Mouse (Mus musculus) ES-E14 (cell line): ENCODE results near the gene Majin. TPM values are rescaled to one million over a fixed set of nuclear protein-coding genes. Genes with fewer than 3 reads are reported as not detected.

Source experiments
- DNase-seq: peaks from one replicate; pipeline ENCODE4 v3.0.0-alpha.2; 2013; ENCODE audit warnings: low read depth, low spot score
- H3K27ac ChIP-seq: 2 replicates; pipeline ENCODE4 v1.5.1; 2012; ENCODE audit warnings: low read depth, mild to moderate bottlenecking, low read length, moderate library complexity, mixed read lengths; ENCODE audit not compliant: poor library complexity, insufficient read depth, severe bottlenecking
- H3K36me3 ChIP-seq: 2 replicates; pipeline ENCODE4 v1.6.1; 2012; ENCODE audit warnings: mild to moderate bottlenecking, low read length, moderate library complexity, mixed read lengths; ENCODE audit not compliant: control insufficient read depth, poor library complexity, insufficient read depth, severe bottlenecking
- H3K4me1 ChIP-seq, 2 experiments: fragments of 150-350 bp in 1 of 2; sonication (generic) in 1 of 2; 2 replicates each; pipeline ENCODE4 v1.6.1; 2012; ENCODE audit warnings: low read length in 2 of 2, mild to moderate bottlenecking in 1 of 2, mixed read lengths in 1 of 2; ENCODE audit not compliant: control insufficient read depth in 2 of 2, insufficient read depth in 2 of 2, poor library complexity in 1 of 2
- H3K4me3 ChIP-seq, 2 experiments: fragments of 150-350 bp in 1 of 2; sonication (generic) in 1 of 2; 2 replicates each; pipeline ENCODE4 v1.5.1; 2012; ENCODE audit warnings: low read length in 2 of 2, low read depth in 1 of 2, mild to moderate bottlenecking in 1 of 2, mixed read lengths in 1 of 2; ENCODE audit not compliant: insufficient read depth in 1 of 2, poor library complexity in 1 of 2, severe bottlenecking in 1 of 2
- H3K9ac ChIP-seq: 2 replicates; pipeline ENCODE4 v1.6.1; 2012; ENCODE audit warnings: low read depth, mild to moderate bottlenecking, low read length, mixed read lengths; ENCODE audit not compliant: poor library complexity, insufficient read depth, severe bottlenecking
- H3K9me3 ChIP-seq: fragments of 150-350 bp; sonication (generic); 2 replicates; pipeline ENCODE4 v1.6.1; 2012; ENCODE audit warnings: low read depth, mild to moderate bottlenecking, low read length; ENCODE audit not compliant: control insufficient read depth, insufficient read depth
- CHD2 ChIP-seq: IDR thresholded peaks from 2 replicates; pipeline ENCODE4 v1.6.1; 2014; ENCODE audit warnings: mild to moderate bottlenecking, low read depth, low read length, inconsistent platforms
- HCFC1 ChIP-seq: IDR thresholded peaks from 2 replicates; pipeline ENCODE4 v1.6.1; 2012; ENCODE audit warnings: low read length, inconsistent platforms, borderline replicate concordance; ENCODE audit not compliant: insufficient read depth
- MAFK ChIP-seq: IDR thresholded peaks from 2 replicates; pipeline ENCODE4 v1.6.1; 2014; ENCODE audit warnings: mild to moderate bottlenecking, low read depth, low read length, inconsistent platforms; ENCODE audit not compliant: insufficient read depth
- ZC3H11A ChIP-seq: IDR thresholded peaks from 2 replicates; pipeline ENCODE4 v1.6.1; 2012; ENCODE audit warnings: low read depth, mild to moderate bottlenecking, inconsistent platforms, low read length, borderline replicate concordance
- ZNF384 ChIP-seq: IDR thresholded peaks from 2 replicates; pipeline ENCODE4 v1.6.1; 2012; ENCODE audit warnings: low read depth, low read length, inconsistent platforms
- in situ Hi-C, 2 experiments: fragments of 600-800 bp; cut with MboI; formaldehyde crosslinking; loops; one replicate each; pipeline ENCODE4 v1.15.1; 2025; ENCODE audit warnings: low sequenced_read_pairs in 2 of 2, inconsistent platforms in 1 of 2; ENCODE audit not compliant: unreplicated experiment in 2 of 2
- total RNA-seq: library from RNA; depleted of rRNA; stranded (reverse); fragments of 300-350 nt; gene quantifications from 2 replicates; pipeline ENCODE4 v1.2.3, GENCODE M21; 2012

The Majin gene
- total RNA-seq, 1 experiment: 1.6 TPM

GRCm38 (mm10) chr19:6240136-6240535 is 55.9 kb downstream of the Majin start:
- H3K27ac ChIP-seq: peak overlapping the region; percentile 90; the same call in 1 of the 2 replicates

GRCm38 (mm10) chr19:6240725-6241124 is 56.5 kb downstream of the Majin start:
- Histone ChIP-seq H3K27ac (peak overlapping the region; percentile 90; the same call in 1 of the 2 replicates), H3K36me3 (peaks cover 14% of the 10 kb centered on the region), H3K9me3 (no peaks in the 10 kb centered on the region), H3K4me3 (peak overlapping the region in 1 of 2 experiments; percentile 58; a peak in 2 of 4 replicates), H3K9ac (no peak overlapping the region; the same call in 1 of the 2 replicates), H3K4me1 (peaks cover 10 to 23% of the 10 kb centered on the region in 2 experiments; a peak in 3 of 4 replicates)
- in situ Hi-C loops: no loop called here
- DNase-seq: no peak
- TF ChIP-seq ZC3H11A (no peak), HCFC1 (no peak)

More at GRCm38 (mm10) chr19:6240136-6240535, 55.9 kb downstream of the Majin start:
- no peak for DNase-seq
- Histone ChIP-seq H3K36me3 (peaks cover 11% of the 10 kb centered on the region; the same call in 1 of the 2 replicates), H3K9ac (peak overlapping the region; percentile 34; the same call in 1 of the 2 replicates), H3K9me3 (no peaks in the 10 kb centered on the region), H3K4me1 (peaks cover 10 to 23% of the 10 kb centered on the region in 2 experiments; a peak in 3 of 4 replicates), H3K4me3 (no peak overlapping the region)
- in situ Hi-C loops: no loop called here
- TF ChIP-seq MAFK (no peak), CHD2 (no peak), HCFC1 (no peak), ZC3H11A (no peak), ZNF384 (no peak)

- peak within 1 kb of the TSS; percentile 90 for H3K27ac ChIP-seq
- H3K9ac ChIP-seq: peak within 1 kb of the TSS; percentile 93
- H3K4me3 ChIP-seq: peak within 1 kb of the TSS; percentile 93 to 96
- peaks cover 19% of the 10 kb centered on the region for H3K36me3 ChIP-seq
- TF ChIP-seq CHD2 (no peak), HCFC1 (peak; percentile 67), ZC3H11A (no peak), ZNF384 (peak; percentile 100), MAFK (peak; percentile 68; the same call in 1 of the 2 replicates)
- DNase-seq: peak; percentile 98
- in situ Hi-C loops: no loop called here
- peaks cover 9 to 20% of the 10 kb centered on the region in 2 experiments; a peak in 3 of 4 replicates for H3K4me1 ChIP-seq
- H3K9me3 ChIP-seq: no peaks in the 10 kb centered on the region
Observed at GRCm38 (mm10) chr19:6241274-6242107, 57.3 kb downstream of the Majin start, which contains the start of gene Atg2a. Gene Atg2a (plus strand): TSS chr19:6241668.

- no peaks in the 10 kb centered on the region for H3K9me3 ChIP-seq
- H3K27ac ChIP-seq: peak overlapping the region; percentile 73
- peak overlapping the region; percentile 93 for H3K9ac ChIP-seq
- peaks cover 7 to 20% of the 10 kb centered on the region in 2 experiments; a peak in 3 of 4 replicates for H3K4me1 ChIP-seq
- peak overlapping the region; percentile 93 to 96 for H3K4me3 ChIP-seq
- TF ChIP-seq CHD2 (no peak), ZNF384 (no peak), ZC3H11A (no peak), HCFC1 (no peak), MAFK (no peak)
- DNase-seq: peak; percentile 77
- peaks cover 25% of the 10 kb centered on the region for H3K36me3 ChIP-seq
- in situ Hi-C loops: no loop called here
Observed at GRCm38 (mm10) chr19:6242281-6242680, 58.1 kb downstream of the Majin start.
